Mouse (Mus musculus) liver, postnatal 0 days (tissue): ENCODE measurements around the gene P2ry4.

Experiments used
- CTCF ChIP-seq: sonication (generic); IDR thresholded peaks from 2 replicates; pipeline ENCODE4 v1.5.1; 2016; ENCODE audit warnings: antibody characterized with exemption, low read depth
- EP300 ChIP-seq: IDR thresholded peaks from 2 replicates; pipeline ENCODE4 v1.6.1; 2016; ENCODE audit warnings: antibody characterized with exemption, low read depth, mild to moderate bottlenecking

DNA sequence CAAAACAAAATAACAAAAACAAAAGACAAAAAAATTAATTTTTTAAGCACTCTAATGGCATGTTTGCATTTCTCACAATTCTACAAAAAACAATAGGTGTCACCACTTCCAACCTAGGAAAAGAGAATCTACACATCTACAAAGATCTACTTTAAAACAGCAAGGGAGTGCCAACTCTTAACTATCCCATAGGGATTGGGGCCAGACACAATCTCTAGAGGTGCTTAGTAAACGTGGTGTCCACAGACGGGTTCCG, 30.8 kb upstream of the P2ry4 start, which contains the start of gene Kif4:
- TF ChIP-seq CTCF (no peak), EP300 (no peak)
